22 mouse cellular contexts compared by ENCODE assay signal in the genomic region with DNA sequence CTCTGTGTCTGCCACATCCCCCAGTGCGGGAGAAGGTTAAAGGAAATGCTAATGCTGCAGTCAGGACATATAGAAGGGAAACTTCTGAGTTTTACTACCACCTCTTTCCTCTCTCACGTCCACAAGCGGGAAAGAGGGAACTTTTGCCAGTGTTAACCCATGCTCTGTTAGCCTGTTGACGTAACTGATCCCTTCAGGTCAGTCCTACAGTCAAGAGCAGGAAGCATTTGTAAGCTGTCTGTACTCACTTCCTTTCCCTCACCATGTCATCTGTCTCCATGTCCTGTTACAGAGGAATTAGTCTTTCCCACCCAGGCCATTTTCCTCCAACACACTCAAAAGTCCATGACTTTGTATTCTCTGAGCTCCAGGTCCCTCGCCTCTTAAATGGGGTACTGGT.
DNase-seq lines count a peak whose midpoint lies in the region; ATAC-seq and TF ChIP-seq lines count a peak whose summit lies in the region.
"Had no signal": no experiment of that assay in that cellular context is flagged by ENCODE, and none has a peak within 500 bp of the region (broad histone marks: within the 10 kb centered on the region; RNA-seq: fewer than 3 reads in every experiment).

No protein-coding gene starts in this region.

- H3K27ac ChIP-seq in kidney, postnatal 0 days = no peak overlapping the region
- H3K27ac ChIP-seq in lung, embryonic 16.5 days (ENCODE audit: low read length) = no peak overlapping the region
- H3K27ac ChIP-seq: embryonic facial prominence, embryonic 13.5 days; forebrain, embryonic 13.5 days; heart, embryonic 13.5 days; hindbrain, embryonic 14.5 days; midbrain, embryonic 13.5 days; neural tube, embryonic 12.5 days had no signal

- H3K4me1 ChIP-seq in kidney, postnatal 0 days (replicated peaks; ENCODE audit: insufficient read depth, low read length) = no peaks in the 10 kb centered on the region
- peaks cover 4% of the 10 kb centered on the region; the same call in 1 of the 2 replicates for H3K4me1 ChIP-seq in lung, embryonic 16.5 days (replicated peaks; ENCODE audit: control insufficient read depth, insufficient read depth, low read length)
- H3K4me1 ChIP-seq: embryonic facial prominence, embryonic 13.5 days; forebrain, embryonic 13.5 days; megakaryocyte, embryonic 14.5 days; midbrain, embryonic 13.5 days; neural tube, embryonic 12.5 days had no signal

- peak; percentile 42 for DNase-seq in kidney, postnatal 0 days (ENCODE audit: low spot score)
- no peak for DNase-seq in kidney, postnatal 4 days
- no peak for DNase-seq in lung, postnatal 4 days
- DNase-seq in urinary bladder, postnatal 25 days (ENCODE audit: low spot score) = no peak
- DNase-seq in embryo, embryonic 11 days = no peak
- DNase-seq: adrenal gland, postnatal 14 days; cerebellum, adult 2 months; cerebellum, postnatal 25 days; heart, postnatal 4 days; kidney, adult 8-10 months; kidney, postnatal 25 days; layer of hippocampus, postnatal 36 days; retina, postnatal 1 day had no signal

- H3K9ac ChIP-seq in kidney, postnatal 0 days (ENCODE audit: low read depth, low read length) = no peak overlapping the region
- H3K9ac ChIP-seq in lung, embryonic 16.5 days (ENCODE audit: low read length) = no peak overlapping the region
- H3K9ac ChIP-seq: embryonic facial prominence, embryonic 13.5 days; forebrain, embryonic 13.5 days; heart, embryonic 13.5 days; hindbrain, embryonic 14.5 days; midbrain, embryonic 13.5 days; neural tube, embryonic 12.5 days had no signal

- 57% methylated on average over 5 of the region's 5 CpGs for WGBS in kidney, postnatal 0 days
- 46% methylated on average over 5 of the region's 5 CpGs for WGBS in lung, embryonic 16.5 days

- no peak for TF ChIP-seq CTCF in kidney, postnatal 0 days (IDR thresholded peaks at IDR 0.05; ENCODE audit: low read depth)

- H3K9me3 ChIP-seq in kidney, postnatal 0 days (replicated peaks; ENCODE audit: low read length) = no peaks in the 10 kb centered on the region
- no peaks in the 10 kb centered on the region for H3K9me3 ChIP-seq in lung, embryonic 16.5 days (ENCODE audit: control insufficient read depth, low read length)
- H3K9me3 ChIP-seq: embryonic facial prominence, embryonic 13.5 days; forebrain, embryonic 13.5 days; heart, embryonic 13.5 days; midbrain, embryonic 13.5 days; neural tube, embryonic 12.5 days had no signal

- H3K4me2 ChIP-seq in kidney, postnatal 0 days (ENCODE audit: low read length) = no peak overlapping the region
- H3K4me2 ChIP-seq in lung, embryonic 16.5 days (ENCODE audit: low read depth, low read length) = no peak overlapping the region
- H3K4me2 ChIP-seq: embryonic facial prominence, embryonic 13.5 days; forebrain, embryonic 13.5 days; heart, embryonic 13.5 days; hindbrain, embryonic 14.5 days; midbrain, embryonic 13.5 days; neural tube, embryonic 12.5 days had no signal

- no peaks in the 10 kb centered on the region for H3K27me3 ChIP-seq in kidney, postnatal 0 days (ENCODE audit: insufficient read depth, low read length)
- H3K27me3 ChIP-seq in lung, embryonic 16.5 days (ENCODE audit: control insufficient read depth, insufficient read depth, low read depth, low read length) = no peaks in the 10 kb centered on the region
- H3K27me3 ChIP-seq: embryonic facial prominence, embryonic 13.5 days; forebrain, embryonic 13.5 days; heart, embryonic 13.5 days; midbrain, embryonic 13.5 days; neural tube, embryonic 12.5 days had no signal

- ATAC-seq in kidney, postnatal 0 days (replicated peaks; ENCODE audit: low FRiP score, low read depth) = no peak
- peak; percentile 64; the same call in 1 of the 2 replicates for ATAC-seq in lung, embryonic 16.5 days (ENCODE audit: low read depth)
- ATAC-seq in granulocyte monocyte progenitor cell, adult 5-6 weeks (replicated peaks; ENCODE audit: poor library complexity, severe bottlenecking) = peak; percentile 37; the same call in 1 of the 2 replicates
- ATAC-seq: forebrain, embryonic 13.5 days; midbrain, embryonic 13.5 days had no signal

- H3K36me3 ChIP-seq in kidney, postnatal 0 days (ENCODE audit: insufficient read depth, low read length) = no peaks in the 10 kb centered on the region
- H3K36me3 ChIP-seq in lung, embryonic 16.5 days (ENCODE audit: control insufficient read depth, insufficient read depth, low read length) = no peaks in the 10 kb centered on the region
- H3K36me3 ChIP-seq: embryonic facial prominence, embryonic 13.5 days; heart, embryonic 13.5 days; midbrain, embryonic 13.5 days; neural tube, embryonic 12.5 days had no signal

- no peak overlapping the region for H3K4me3 ChIP-seq in kidney, postnatal 0 days (replicated peaks; ENCODE audit: low read depth, low read length)
- H3K4me3 ChIP-seq in lung, embryonic 16.5 days (ENCODE audit: low read length) = no peak overlapping the region
- H3K4me3 ChIP-seq: embryonic facial prominence, embryonic 13.5 days; forebrain, embryonic 13.5 days; heart, embryonic 13.5 days; megakaryocyte, embryonic 14.5 days; midbrain, embryonic 13.5 days; neural tube, embryonic 12.5 days had no signal
